Mouse (Mus musculus) granulocyte monocyte progenitor cell, adult 5-6 weeks (primary cell): ENCODE data around the gene Inafm1. TPM values are rescaled to one million over a fixed set of nuclear protein-coding genes. Genes with fewer than 3 reads are reported as not detected.
"Not testable (repeated sequence)": the region's sequence is repeated elsewhere in the genome, so short reads cannot be mapped to it uniquely, and the experiment has no call there.

Source experiments
- ATAC-seq: replicated peaks from 2 replicates; pipeline ENCODE4 v1.8.0; 2016; ENCODE audit warnings: mild to moderate bottlenecking, moderate TSS enrichment, inconsistent platforms; ENCODE audit not compliant: poor library complexity, severe bottlenecking
- total RNA-seq, 2 experiments: library from RNA; stranded (forward) in 1 of 2; stranded (reverse) in 1 of 2; fragments of 200-712, 200-1000 nt in 1 of 2; fragments of >200 nt in 1 of 2; fragmentation: Nextera tagmentation in 1 of 2; gene quantifications; 2 replicates each; pipeline ENCODE4 v1.2.3; 2014 to 2017

The Inafm1 gene
- total RNA-seq, 2 experiments from 2014 or later: 3.3 to 14.6 TPM

DNA sequence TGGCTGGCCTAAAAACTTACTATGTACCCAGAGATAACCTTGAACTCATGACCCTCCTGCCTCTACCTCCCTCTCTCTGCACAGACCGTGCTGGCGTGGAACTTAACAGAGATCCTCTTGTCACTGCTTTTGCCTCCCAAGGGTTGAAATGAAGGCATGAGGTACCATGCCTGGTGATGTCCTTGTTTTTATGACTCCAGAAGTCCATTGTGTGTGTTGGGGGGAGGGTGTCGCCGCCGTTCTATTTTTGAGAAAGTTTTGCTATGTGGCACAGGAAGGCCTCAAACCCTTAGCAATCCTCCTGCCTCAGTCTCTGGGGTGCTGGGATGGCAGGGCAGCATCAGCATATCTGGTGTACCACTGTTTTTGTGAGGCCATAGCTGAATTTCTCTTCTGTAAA lies 25.5 kb upstream of the Inafm1 start:
- no peak for ATAC-seq

DNA sequence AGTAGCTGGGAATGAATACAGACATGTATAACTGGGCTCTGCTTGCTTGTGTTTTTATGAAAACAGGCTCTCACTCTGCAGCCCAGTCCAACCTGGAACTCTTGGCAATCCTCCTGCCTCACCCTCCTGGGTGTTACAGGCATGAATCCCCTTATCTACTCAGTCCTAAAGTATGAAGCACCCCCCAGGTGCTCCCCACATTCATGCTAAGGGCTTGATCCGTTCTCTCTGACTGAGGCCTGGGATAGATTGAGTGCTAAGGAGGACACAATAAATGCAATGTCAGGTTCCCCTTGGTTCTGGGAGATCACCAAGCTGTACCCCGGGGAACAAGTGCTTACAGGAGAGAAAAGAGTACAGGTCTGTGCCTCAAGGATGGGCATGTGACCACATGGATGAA lies 24.2 kb upstream of the Inafm1 start:
- no peak for ATAC-seq

DNA sequence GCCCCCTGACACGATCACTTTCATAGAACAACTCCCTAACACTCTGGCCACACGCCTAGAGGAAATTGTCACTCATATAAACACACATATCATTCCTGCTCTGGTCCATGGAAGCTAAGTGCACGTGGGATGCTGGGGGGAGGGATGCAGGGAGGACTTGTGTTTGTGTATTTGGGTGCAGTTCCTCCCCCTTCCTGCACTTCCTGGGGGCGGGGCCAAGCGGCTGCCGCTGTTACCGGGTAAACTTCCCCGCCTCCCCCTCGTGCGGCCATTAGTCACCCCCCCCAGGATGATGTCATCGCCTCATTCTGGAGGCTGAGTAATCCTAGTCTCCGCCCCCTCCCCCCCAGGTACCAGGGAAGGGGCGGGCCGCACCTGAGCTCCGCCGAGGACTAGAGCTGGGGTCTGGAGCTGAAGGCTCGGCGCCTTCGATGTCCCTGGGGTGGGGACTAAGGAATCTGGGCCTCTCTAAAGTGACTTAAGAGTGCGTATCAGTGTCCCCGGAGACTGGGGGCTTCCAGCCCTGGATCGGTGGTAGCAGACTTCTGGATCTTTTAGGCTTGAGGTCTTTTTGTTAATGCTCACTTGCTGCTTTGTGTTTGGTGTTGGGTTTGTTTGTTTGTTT lies 23.5 kb upstream of the Inafm1 start:
- peak; percentile 54 for ATAC-seq

DNA sequence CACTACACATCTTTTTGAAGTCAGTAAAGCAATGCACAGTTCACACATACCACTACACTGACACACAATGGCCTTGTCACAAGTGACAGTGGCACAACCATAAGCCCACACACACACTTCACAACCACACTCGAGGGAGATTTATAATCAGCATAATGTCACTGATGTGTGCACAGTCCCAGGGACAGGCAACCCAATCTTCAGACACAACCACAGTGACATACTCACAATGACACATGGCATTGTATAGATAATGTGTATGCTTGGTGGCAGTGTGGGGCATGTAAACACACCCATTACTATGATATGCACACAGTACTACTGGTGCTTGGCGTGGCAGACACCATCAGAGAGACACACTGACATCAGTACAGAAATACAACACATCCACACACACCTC lies 22.7 kb upstream of the Inafm1 start:
- no peak for ATAC-seq

DNA sequence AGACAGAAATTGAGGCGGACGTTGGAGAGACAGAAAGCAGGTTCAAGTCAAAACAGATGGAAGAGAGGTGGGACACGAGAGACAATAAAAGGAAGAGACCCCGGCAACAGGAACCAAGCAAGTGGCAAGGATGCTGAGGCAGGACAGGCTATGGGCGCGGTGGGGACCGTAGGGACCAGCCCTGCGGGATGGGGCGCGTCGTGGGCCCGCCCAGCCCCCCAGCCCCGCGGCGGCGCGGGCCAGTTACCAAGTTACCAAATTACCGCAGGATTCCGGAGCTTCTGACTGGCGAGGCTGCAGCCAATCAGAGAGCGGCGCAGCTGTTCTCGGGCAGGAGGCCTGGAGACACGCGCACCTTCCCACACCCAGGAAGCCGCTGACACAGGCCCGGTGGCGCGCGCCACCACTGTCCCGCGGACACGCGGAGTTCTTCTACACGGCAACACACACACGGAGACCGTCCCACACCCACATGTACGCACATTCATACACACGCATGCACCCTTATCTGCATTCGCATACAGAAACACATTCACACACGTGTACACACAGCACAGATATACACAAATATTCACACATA lies 22.0 kb upstream of the Inafm1 start:
- ATAC-seq: peak; percentile 51

DNA sequence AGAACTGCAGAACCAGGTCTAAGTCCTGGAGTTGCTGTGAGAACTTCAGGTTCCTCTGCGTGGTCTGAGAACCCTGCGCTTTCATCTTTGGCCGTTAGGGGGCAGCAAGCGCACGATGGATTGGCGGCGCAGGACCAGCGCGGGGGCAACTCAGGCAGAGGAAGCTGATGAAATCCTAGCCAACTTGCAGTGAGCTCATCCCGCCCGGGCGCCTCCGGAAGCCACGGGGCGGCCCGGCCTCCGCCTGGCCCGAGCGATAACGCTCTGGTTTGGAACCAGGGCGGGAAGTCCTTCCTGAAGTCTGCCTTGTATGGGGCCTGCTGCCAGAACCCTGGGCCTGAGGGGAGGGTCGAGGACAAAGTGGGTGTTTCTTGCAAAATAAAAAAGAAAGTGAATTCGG lies 21.4 kb upstream of the Inafm1 start:
- ATAC-seq: peak; percentile 76

DNA sequence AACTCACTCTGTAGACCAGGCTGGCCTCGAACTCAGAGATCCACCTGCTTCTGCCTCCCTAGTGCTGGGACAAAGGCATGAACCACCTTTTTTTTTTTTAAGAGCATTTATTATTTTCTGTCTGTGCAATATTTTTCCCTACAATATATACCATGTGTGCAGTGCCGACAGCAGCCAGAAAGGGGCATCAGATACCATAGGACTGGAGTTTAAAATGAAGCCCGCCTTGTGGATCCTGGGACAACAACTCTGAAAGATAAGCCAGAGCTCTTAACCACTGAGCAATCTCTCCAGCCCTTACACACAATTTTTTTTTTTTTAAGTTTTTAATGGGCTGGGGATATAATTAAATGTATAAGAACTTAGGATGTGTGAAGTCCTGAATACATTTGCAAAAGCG lies 20.9 kb upstream of the Inafm1 start:
- ATAC-seq: peak; percentile 37

DNA sequence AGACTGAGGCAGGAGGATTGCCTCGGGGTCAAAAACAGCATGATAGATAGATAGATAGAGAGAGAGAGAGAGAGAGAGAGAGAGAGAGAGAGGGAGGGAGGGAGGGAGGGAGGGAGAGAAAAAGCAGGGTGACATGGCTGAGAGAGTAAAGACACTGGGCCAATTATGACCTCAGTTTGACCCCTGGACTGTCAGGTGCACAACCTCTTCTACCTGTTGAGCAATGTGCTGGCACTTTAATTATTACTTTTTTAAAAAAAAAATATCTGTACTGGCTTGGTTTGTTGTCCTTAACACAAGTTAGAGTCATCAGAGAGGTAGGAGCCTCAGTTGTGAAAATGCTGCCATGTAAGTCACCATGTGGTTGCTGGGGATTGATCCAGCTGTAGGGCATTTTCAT lies 14.4 kb upstream of the Inafm1 start:
- ATAC-seq: no peak

DNA sequence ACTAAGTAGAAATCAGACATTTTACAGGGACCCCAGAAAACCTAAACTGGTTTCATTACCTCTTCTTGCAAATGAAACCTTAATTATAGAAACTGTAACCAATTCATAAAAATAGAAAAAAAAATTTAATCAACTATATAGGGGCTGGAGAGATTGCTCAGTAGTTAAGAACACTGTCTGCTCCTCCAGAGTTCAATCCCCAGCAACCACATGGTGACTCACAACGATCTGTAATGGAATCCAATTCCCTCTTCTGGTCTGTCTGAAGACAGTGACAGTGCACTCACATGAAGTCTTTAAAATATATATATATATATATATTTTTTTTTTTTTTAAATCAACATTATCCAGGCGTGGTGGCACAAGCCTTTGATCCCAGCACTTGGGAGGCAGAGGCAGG lies 13.6 kb upstream of the Inafm1 start:
- ATAC-seq: no peak

DNA sequence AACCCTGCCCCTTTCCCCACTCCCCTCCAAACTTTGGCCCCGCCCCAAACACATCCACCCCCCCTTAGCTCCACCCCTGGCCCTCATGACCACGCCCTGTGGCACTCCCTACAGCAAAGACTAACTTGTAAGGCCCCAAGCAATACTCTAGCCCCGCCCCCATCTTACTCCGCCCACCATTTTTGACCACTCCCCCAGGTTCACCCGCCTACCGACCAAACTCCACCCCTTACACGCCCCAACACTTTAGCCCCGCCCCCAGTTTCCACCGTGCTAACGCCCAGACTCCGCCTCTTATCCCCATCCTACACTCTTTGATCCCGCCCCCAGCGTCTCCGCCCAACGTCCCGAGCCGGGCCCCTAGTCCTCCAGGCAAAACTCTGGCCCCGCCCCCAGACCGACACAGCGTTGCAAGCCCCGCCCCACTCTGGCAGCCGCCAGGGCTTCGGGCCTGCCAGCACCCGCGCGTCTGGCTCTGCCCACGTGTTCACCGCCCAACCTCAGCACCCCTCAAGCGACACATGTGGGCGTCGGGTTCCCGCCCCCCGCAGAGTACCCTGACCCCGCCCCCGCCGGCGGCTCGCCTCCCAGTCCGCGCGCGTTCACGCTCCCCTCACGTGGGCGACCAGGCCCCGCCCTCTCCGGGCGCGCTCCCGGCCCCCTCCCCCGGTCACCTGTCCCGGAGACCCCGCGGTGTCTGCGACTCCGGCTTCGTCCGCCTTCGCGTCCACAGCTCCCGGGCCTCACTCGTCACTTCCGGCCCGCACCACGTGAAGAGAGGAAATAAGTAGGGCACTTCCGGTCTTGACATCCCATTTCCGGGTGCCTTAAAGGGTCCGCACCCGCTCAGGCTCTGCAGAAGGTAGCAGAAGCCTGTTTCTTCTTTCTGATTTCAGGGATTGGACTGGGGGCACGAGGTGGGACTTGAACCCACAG lies 12.9 kb upstream of the Inafm1 start, which contains the start of gene Ccdc9:
TSS of gene Ccdc9 (minus strand) at position 770 of the 936 bp plus-strand sequence.
- peak; percentile 77 for ATAC-seq

DNA sequence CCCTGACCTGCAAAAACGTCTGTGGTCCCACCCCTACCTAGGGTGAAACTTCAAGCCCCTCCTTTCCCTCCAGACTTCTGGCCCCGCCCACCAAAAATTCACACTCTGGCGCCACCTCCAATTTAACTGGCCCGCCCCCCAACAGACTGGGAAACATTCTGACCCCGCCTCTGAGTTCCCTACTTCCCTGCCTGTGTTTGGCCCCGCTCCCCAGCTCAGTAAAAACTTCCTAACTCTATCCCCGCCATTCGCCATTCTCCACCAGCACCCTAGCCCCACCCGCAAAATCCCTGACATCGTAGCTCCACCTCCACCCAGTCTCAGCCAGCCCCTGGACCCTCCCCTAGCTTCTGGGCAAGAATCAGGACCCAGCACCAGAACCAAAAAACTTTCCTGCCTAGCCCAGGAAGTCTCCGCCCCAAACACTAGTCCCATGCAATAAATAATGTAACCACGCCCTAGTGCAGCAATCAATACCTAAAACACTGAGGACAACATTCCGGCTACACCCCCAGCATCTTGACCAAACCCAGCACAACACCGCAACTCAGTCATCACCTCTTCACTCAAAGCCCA lies 12.1 kb upstream of the Inafm1 start:
- ATAC-seq: peak; percentile 40

DNA sequence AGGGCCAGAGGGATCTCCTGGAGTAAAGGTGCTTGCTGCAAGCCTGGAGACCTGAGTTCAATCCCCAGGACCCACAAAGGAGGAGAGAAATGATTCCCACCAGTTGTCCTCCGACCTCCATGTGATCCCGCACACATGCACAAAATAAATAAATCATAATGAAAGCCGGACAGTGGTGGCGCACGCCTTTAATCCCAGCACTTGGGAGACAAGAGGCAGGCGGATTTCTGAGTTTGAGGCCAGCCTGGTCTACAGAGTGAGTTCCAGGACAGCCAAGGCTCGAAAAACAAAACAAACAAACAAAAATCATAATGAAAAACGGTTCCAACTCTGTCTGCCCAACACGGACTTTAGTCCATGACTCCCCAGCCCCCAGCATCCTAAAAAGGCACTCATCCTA lies 11.5 kb upstream of the Inafm1 start:
- ATAC-seq: no peak

DNA sequence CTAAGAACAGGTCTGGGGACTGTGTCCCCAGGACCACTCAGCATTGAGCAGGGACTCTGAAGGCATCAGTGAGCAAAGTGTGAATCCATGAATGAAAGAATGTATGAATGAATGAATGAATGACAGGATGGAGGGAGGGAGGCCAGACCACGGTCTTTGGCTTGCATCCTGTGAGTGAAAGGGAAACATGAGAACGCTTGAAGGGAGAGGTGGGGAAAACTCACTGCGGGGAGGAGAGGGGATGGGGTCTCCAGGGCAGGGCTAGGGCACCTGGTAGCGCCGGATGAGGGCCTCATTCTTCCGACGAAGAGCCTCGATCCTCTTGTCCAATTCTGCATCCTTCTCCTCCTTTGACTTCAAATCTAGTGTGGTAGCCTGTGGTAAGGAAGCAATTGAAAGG lies 10.6 kb upstream of the Inafm1 start:
- ATAC-seq: no peak

DNA sequence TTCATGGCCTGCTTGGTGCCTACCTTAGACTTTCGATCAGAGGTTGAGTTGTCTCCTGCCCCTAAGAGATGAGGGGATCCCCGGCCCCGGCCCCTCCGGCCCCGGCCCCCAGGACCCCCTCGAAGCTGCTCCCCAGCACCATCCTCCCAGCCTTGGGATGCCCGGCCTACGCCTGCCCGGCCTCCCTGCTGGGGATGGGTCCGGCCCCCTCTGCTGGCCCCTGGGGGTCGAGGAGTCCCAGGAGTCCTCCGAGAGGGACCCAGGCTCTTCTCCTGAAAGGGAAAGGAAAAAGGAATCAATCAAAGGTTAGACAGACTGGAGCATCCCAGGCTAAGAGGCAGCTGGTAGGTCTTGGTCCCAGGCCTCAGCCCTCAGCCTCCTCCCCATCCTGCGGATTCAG lies 8.9 kb upstream of the Inafm1 start:
- no peak for ATAC-seq

DNA sequence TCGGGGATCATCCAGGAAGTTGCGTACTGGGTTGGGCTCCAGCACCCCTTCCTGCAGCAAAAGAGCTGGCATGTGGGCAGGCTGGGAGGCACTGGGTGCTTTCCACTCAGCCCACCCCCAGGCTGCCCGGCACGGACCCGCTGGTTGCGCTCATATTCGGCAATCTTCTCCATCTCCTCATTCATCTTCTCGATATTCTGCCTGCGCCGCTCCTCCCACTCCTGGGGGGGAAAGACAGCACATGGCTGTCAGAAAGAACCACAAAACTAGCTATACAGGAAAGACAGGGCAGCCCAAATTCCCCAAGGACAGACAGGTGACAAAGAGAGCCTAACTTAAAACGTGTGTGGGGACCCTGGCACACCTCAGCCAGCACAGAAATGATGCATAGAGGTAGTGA lies 7.3 kb upstream of the Inafm1 start:
- no peak for ATAC-seq

DNA sequence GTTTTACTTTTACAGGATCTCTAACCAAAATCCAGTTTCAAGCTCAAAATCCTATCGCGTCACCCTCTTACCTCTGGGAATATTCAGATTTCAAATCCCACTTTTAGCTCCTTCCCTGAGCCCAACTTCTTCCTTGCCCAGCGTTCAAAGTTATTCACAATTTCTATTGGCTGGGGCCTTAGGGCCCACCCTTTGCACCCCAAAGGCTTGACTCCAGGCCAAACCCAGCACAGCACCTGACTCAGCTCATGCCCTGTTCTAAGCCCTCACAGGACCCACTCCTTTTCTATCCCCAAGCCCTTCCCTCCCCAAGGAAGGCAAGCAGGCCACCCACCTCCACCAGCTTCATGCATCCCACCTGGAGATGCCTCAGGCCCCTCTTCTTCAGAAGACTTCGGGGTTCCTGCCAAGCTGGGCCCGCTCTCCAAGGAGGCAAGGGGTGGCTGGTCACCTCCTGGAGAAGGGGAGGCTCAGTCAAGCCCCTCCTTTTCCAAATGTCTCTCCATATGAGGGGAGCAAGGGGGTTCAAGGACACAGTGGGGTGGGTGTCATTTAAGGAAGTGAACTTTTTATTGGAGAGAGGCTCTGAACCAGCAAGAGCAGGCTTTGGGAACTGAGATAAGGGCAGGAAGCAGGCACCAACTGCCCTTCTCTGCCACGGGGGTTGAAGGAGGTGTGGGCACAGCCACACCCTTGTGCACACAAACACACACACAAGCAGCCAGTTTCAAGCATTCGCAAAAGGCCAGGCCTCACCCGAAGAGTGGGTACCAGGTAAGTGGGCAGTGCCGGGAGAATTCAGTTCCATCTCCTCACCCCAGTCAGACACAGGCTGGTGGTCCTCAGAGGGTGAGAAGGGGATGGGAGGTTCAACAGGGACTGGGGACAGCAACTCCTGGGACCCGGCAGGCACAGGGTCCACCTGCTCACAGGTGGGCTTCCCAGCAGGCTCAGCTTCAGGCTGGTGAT lies 1.8 kb upstream of the Inafm1 start:
- ATAC-seq: peak; percentile 17

DNA sequence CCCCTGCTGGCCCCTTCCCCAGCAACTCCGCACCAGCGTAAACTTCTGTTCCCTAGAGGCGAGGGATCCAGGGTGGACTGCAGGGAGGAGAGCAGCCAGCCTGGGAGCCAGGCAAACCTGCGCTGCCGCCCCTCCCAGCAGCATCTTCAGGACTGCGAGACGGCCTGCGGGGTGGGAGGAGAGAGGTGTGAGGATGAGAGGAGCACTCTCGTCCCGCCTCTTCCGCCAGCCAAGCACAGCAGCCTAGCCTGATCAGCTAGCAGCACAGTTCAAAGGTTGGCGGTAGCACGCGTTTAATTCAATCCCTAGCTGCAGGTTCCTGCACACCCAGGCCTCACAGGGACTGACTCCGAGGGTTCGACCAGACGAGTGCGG lies 336 bp upstream of the Inafm1 start:
- ATAC-seq: peak; percentile 43

DNA sequence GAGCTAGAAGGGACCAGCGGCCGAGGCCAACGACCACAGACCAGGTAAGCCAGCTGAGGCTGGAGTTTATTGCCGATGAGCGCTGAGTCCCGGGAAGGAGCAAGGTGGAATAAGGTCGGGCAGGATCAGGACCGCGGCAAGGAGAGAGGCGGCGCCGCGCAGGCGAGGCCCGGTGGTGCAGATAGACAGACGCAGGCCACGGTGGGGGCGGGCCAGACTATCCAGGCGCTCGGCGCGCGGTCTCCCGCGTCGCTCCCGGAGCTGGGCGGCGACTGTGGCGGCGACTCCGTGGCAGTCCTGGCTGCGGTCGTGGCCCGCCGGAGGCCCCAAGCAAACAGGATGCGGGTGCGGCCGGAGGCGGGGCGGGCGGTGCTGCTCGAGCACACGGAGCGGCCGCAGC lies 736 bp downstream of the Inafm1 start:
- peak; percentile 51 for ATAC-seq

DNA sequence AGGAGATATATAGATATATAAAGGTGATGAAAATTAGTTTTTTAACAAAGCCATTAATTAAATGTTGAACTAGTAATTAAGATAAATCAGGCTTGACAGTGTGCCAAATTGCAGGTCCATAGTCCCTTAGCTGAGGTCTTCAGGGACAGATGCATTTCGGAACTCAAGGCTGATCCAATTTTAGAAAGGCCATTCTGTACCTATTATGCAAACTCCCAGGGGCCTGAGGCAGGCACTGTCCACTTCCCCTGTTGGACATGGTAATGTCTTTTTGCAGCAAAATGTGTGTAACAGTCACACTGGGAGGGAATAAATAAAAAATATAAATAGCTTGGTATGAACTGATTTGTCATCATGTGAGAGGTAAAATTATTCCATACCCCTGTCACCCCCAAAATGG lies 2.3 kb downstream of the Inafm1 start:
- ATAC-seq: no peak

DNA sequence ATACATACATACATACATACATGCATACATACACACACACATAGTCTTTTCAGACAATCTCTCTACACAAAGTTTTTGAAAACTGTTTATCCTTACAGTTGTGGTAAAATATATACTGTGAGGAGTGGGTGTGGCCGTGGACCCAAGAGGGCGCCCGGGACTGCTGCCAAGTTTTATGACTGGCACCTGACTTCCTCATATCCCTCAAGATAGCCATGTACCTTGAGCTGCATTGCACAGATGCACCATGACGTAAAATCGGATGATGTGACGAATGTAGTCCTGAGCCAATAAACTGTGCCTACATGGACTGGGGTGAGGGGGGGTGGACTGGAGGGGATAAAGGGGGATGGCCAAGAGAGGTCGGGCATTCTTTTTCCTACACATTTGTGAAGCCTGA lies 6.8 kb downstream of the Inafm1 start:
- ATAC-seq: not testable (repeated sequence)
